Mouse (Mus musculus) brain, embryonic 14.5 days (tissue): ENCODE results near the gene Esrrb.

Source experiments
- CTCF ChIP-seq: fragments of 200-500 bp; IDR thresholded peaks from 2 replicates; pipeline ENCODE4 v1.5.1; 2012; ENCODE audit warnings: inconsistent platforms, mild to moderate bottlenecking, moderate library complexity, borderline replicate concordance; ENCODE audit not compliant: insufficient read depth, insufficient read length; ENCODE audit errors: extremely low read depth
- POLR2A ChIP-seq: fragments of 200-500 bp; IDR thresholded peaks from 2 replicates; pipeline ENCODE4 v1.6.1; 2012; ENCODE audit warnings: mild to moderate bottlenecking, inconsistent platforms, borderline replicate concordance; ENCODE audit not compliant: poor library complexity, insufficient read depth, insufficient read length, severe bottlenecking; ENCODE audit errors: extremely low read depth

- TF ChIP-seq POLR2A = no peak
- TF ChIP-seq CTCF = no peak
Observed at GRCm38 (mm10) chr12:86330684-86331083, 30.2 kb upstream of the Esrrb start.
